Mouse (Mus musculus) brain, adult 10 weeks (tissue): ENCODE measurements around the gene 1700049E17Rik1. TPM values are rescaled to one million over a fixed set of nuclear protein-coding genes. Genes with fewer than 3 reads are reported as not detected.

ENCODE experiments used
- polyA plus RNA-seq: library from polyadenylated mRNA; stranded (reverse); fragments of 350-450 nt; fragmentation: Illumina TruSeq; extraction: RNeasy Lipid Tissue Mini Kit (QIAGEN cat#74804); gene quantifications from one replicate; pipeline ENCODE4 v1.2.3, GENCODE M21; 2015; ENCODE audit warnings: low read depth, low replicate concordance

1700049E17Rik1 gene
- polyA plus RNA-seq: not detected

GRCm38 (mm10) chr14:41924649-41925048, at the start of gene 1700049E17Rik1:
1700049E17Rik1 (plus strand) TSS chr14:41924949.

GRCm38 (mm10) chr14:41907190-41907589, 17.6 kb upstream of the 1700049E17Rik1 start, which contains the start of gene Gm7980:
Gm7980 (minus strand) TSS chr14:41907290.

GRCm38 (mm10) chr14:41943695-41944094, 18.9 kb downstream of the 1700049E17Rik1 start, which contains the start of gene 1700024B05Rik:
1700024B05Rik (plus strand) TSS chr14:41943995.

GRCm38 (mm10) chr14:41967827-41968226, 43.1 kb downstream of the 1700049E17Rik1 start, which contains the start of gene Gm6401:
Gm6401 (minus strand) TSS chr14:41967927.

Other genes with a start within 250 kb of the 1700049E17Rik1 start
- gene Gm8068, start 223.1 kb upstream of the 1700049E17Rik1 start, polyA plus RNA-seq: not detected
- not detected for gene Gm7929, start 174.3 kb upstream of the 1700049E17Rik1 start, polyA plus RNA-seq
- gene Gm47189, start 152.5 kb upstream of the 1700049E17Rik1 start, polyA plus RNA-seq: not detected
- not detected for gene Gm7980, start 17.7 kb upstream of the 1700049E17Rik1 start, polyA plus RNA-seq
- gene 1700024B05Rik, start 19.0 kb downstream of the 1700049E17Rik1 start, polyA plus RNA-seq: not detected
- gene Gm6401, start 43.0 kb downstream of the 1700049E17Rik1 start, polyA plus RNA-seq: not detected
- gene Gm3543, start 58.4 kb downstream of the 1700049E17Rik1 start, polyA plus RNA-seq: not detected
- gene Gm7951, start 192.4 kb downstream of the 1700049E17Rik1 start, polyA plus RNA-seq: not detected
- gene Gm17027, start 237.7 kb downstream of the 1700049E17Rik1 start, polyA plus RNA-seq: not detected